Mouse (Mus musculus) embryonic facial prominence, embryonic 13.5 days (tissue): ENCODE data around the gene D1Ertd622e. TPM values are rescaled to one million over a fixed set of nuclear protein-coding genes. Genes with fewer than 3 reads are reported as not detected.

Experiments used
- ATAC-seq: fragments of 200-750 bp; cut with Nextera tagmentation; 2 replicates; pipeline ENCODE4 v1.8.0; 2017; ENCODE audit warnings: low read depth; ENCODE audit not compliant: insufficient number of reproducible peaks, insufficient read depth, low FRiP score, low TSS enrichment
- H3K27ac ChIP-seq: fragments of 300-500 bp; sonication (generic); 2 replicates; pipeline ENCODE4 v1.5.1; 2015; ENCODE audit warnings: moderate library complexity, mild to moderate bottlenecking, inconsistent platforms
- H3K27me3 ChIP-seq: fragments of 300-500 bp; sonication (generic); 2 replicates; pipeline ENCODE4 v1.6.1; 2015; ENCODE audit warnings: mild to moderate bottlenecking, inconsistent platforms
- H3K36me3 ChIP-seq: fragments of 300-500 bp; sonication (generic); 2 replicates; pipeline ENCODE4 v1.6.1; 2015; ENCODE audit warnings: mild to moderate bottlenecking, inconsistent platforms
- H3K4me1 ChIP-seq: fragments of 300-500 bp; sonication (generic); 2 replicates; pipeline ENCODE4 v1.6.1; 2015; ENCODE audit warnings: inconsistent platforms
- H3K4me2 ChIP-seq: fragments of 300-500 bp; sonication (generic); 2 replicates; pipeline ENCODE4 v1.6.1; 2015; ENCODE audit warnings: moderate library complexity, mild to moderate bottlenecking, inconsistent platforms
- H3K4me3 ChIP-seq: fragments of 300-500 bp; sonication (generic); 2 replicates; pipeline ENCODE4 v1.5.1; 2015; ENCODE audit warnings: mild to moderate bottlenecking, inconsistent platforms
- H3K9ac ChIP-seq: fragments of 300-500 bp; sonication (generic); 2 replicates; pipeline ENCODE4 v1.6.1; 2015; ENCODE audit warnings: mild to moderate bottlenecking, inconsistent platforms
- H3K9me3 ChIP-seq: fragments of 300-500 bp; sonication (generic); 2 replicates; pipeline ENCODE4 v1.6.1; 2016; ENCODE audit warnings: inconsistent platforms
- WGBS: fragments of 180-500 bp; shearing (Covaris S2); methylation state at CpG from one replicate; pipeline ENCODE4 v1.1.7; 2015; ENCODE audit warnings: mixed read lengths; 5-methylcytosine and 5-hydroxymethylcytosine counted together
- polyA plus RNA-seq: library from polyadenylated mRNA; unstranded; fragments of >200 nt; fragmentation: Nextera tagmentation; extraction: Ambion mirVana; gene quantifications from 2 replicates; pipeline ENCODE4 v1.2.1, GENCODE M21; 2015

Gene D1Ertd622e
- polyA plus RNA-seq, 1 experiment from 2014 or later, result 18.2 TPM

- 83% methylated on average over 11 of the region's 11 CpGs for WGBS
Observed at GRCm38 (mm10) chr1:97632545-97633256, 29.2 kb downstream of the D1Ertd622e start.

GRCm38 (mm10) chr1:97631843-97632470, 29.9 kb downstream of the D1Ertd622e start:
- Histone ChIP-seq H3K4me1 (no peaks in the 10 kb centered on the region), H3K9me3 (no peaks in the 10 kb centered on the region), H3K27me3 (no peaks in the 10 kb centered on the region), H3K9ac (no peak overlapping the region), H3K36me3 (no peaks in the 10 kb centered on the region), H3K27ac (no peak overlapping the region), H3K4me3 (no peak overlapping the region), H3K4me2 (no peak overlapping the region)
- 66% methylated on average over 5 of the region's 5 CpGs for WGBS
- ATAC-seq, result no peak

More at GRCm38 (mm10) chr1:97632545-97633256, 29.2 kb downstream of the D1Ertd622e start:
- no peak overlapping the region for H3K4me3 ChIP-seq
- no peak for ATAC-seq
- H3K4me1 ChIP-seq, result no peaks in the 10 kb centered on the region
- no peaks in the 10 kb centered on the region for H3K27me3 ChIP-seq
- H3K9ac ChIP-seq, result no peak overlapping the region
- no peak overlapping the region for H3K27ac ChIP-seq
- H3K4me2 ChIP-seq, result no peak overlapping the region
- no peaks in the 10 kb centered on the region for H3K36me3 ChIP-seq
- H3K9me3 ChIP-seq, result no peaks in the 10 kb centered on the region

GRCm38 (mm10) chr1:97630146-97630545, 31.7 kb downstream of the D1Ertd622e start:
- H3K27ac ChIP-seq, result no peak overlapping the region
- no peak for ATAC-seq
- 75% methylated on average over 5 of the region's 5 CpGs for WGBS

GRCm38 (mm10) chr1:97628859-97629258, 33.0 kb downstream of the D1Ertd622e start:
- no peak overlapping the region for H3K4me2 ChIP-seq
- H3K27ac ChIP-seq, result no peak overlapping the region
- H3K4me1 ChIP-seq, result no peaks in the 10 kb centered on the region
- 85% methylated on average over 7 of the region's 7 CpGs for WGBS
- H3K36me3 ChIP-seq, result no peaks in the 10 kb centered on the region
- no peak overlapping the region for H3K9ac ChIP-seq
- H3K9me3 ChIP-seq, result no peaks in the 10 kb centered on the region
- ATAC-seq, result no peak
- H3K27me3 ChIP-seq, result no peaks in the 10 kb centered on the region
- no peak overlapping the region for H3K4me3 ChIP-seq

More at GRCm38 (mm10) chr1:97630146-97630545, 31.7 kb downstream of the D1Ertd622e start:
- Histone ChIP-seq H3K36me3 (no peaks in the 10 kb centered on the region), H3K9ac (no peak overlapping the region), H3K27me3 (no peaks in the 10 kb centered on the region), H3K9me3 (no peaks in the 10 kb centered on the region), H3K4me2 (no peak overlapping the region), H3K4me3 (no peak overlapping the region), H3K4me1 (no peaks in the 10 kb centered on the region)

- Histone ChIP-seq H3K9ac (no peak overlapping the region), H3K27ac (no peak overlapping the region), H3K4me1 (no peaks in the 10 kb centered on the region), H3K4me2 (no peak overlapping the region), H3K27me3 (no peaks in the 10 kb centered on the region), H3K4me3 (no peak overlapping the region), H3K36me3 (no peaks in the 10 kb centered on the region), H3K9me3 (no peaks in the 10 kb centered on the region)
- ATAC-seq, result no peak
- 72% methylated on average over 8 of the region's 8 CpGs for WGBS
Observed at GRCm38 (mm10) chr1:97628016-97628415, 33.9 kb downstream of the D1Ertd622e start.

- no peaks in the 10 kb centered on the region for H3K27me3 ChIP-seq
- no peak for ATAC-seq
- 67% methylated on average over 6 of the region's 6 CpGs for WGBS
Observed at GRCm38 (mm10) chr1:97625427-97625826, 36.4 kb downstream of the D1Ertd622e start.

GRCm38 (mm10) chr1:97624386-97624785, 37.5 kb downstream of the D1Ertd622e start:
- 34% methylated on average over 2 of the region's 2 CpGs for WGBS
- ATAC-seq, result no peak
- no peaks in the 10 kb centered on the region for H3K36me3 ChIP-seq
- H3K9me3 ChIP-seq, result no peaks in the 10 kb centered on the region
- H3K27ac ChIP-seq, result no peak overlapping the region
- H3K4me3 ChIP-seq, result no peak overlapping the region
- H3K4me1 ChIP-seq, result no peaks in the 10 kb centered on the region
- H3K4me2 ChIP-seq, result no peak overlapping the region
- H3K27me3 ChIP-seq, result no peaks in the 10 kb centered on the region
- no peak overlapping the region for H3K9ac ChIP-seq

More at GRCm38 (mm10) chr1:97625427-97625826, 36.4 kb downstream of the D1Ertd622e start:
- H3K4me2 ChIP-seq, result no peak overlapping the region
- no peaks in the 10 kb centered on the region for H3K4me1 ChIP-seq
- H3K4me3 ChIP-seq, result no peak overlapping the region
- H3K27ac ChIP-seq, result no peak overlapping the region
- H3K9ac ChIP-seq, result no peak overlapping the region
- no peaks in the 10 kb centered on the region for H3K36me3 ChIP-seq
- no peaks in the 10 kb centered on the region for H3K9me3 ChIP-seq

- H3K27ac ChIP-seq, result no peak overlapping the region
- no peaks in the 10 kb centered on the region for H3K27me3 ChIP-seq
- H3K9ac ChIP-seq, result no peak overlapping the region
- ATAC-seq, result no peak
- 11% methylated on average over 1 of the region's 1 CpGs for WGBS
- no peaks in the 10 kb centered on the region for H3K36me3 ChIP-seq
- H3K4me3 ChIP-seq, result no peak overlapping the region
- H3K4me2 ChIP-seq, result no peak overlapping the region
- H3K4me1 ChIP-seq, result no peaks in the 10 kb centered on the region
- no peaks in the 10 kb centered on the region for H3K9me3 ChIP-seq
Observed at GRCm38 (mm10) chr1:97623214-97623856, 38.5 kb downstream of the D1Ertd622e start.

- no peak overlapping the region for H3K27ac ChIP-seq
- H3K27me3 ChIP-seq, result no peaks in the 10 kb centered on the region
- ATAC-seq, result no peak
- no peak overlapping the region for H3K4me3 ChIP-seq
- H3K9ac ChIP-seq, result no peak overlapping the region
- H3K9me3 ChIP-seq, result no peaks in the 10 kb centered on the region
- WGBS, result 26% methylated on average over 5 of the region's 5 CpGs
- H3K36me3 ChIP-seq, result no peaks in the 10 kb centered on the region
- no peak overlapping the region for H3K4me2 ChIP-seq
- no peaks in the 10 kb centered on the region for H3K4me1 ChIP-seq
Observed at GRCm38 (mm10) chr1:97622574-97623208, 39.2 kb downstream of the D1Ertd622e start.

GRCm38 (mm10) chr1:97619621-97620320, 42.1 kb downstream of the D1Ertd622e start:
- Histone ChIP-seq H3K4me3 (no peak overlapping the region), H3K9me3 (no peaks in the 10 kb centered on the region), H3K36me3 (no peaks in the 10 kb centered on the region), H3K27ac (no peak overlapping the region), H3K9ac (no peak overlapping the region), H3K4me2 (no peak overlapping the region), H3K4me1 (peaks cover 7% of the 10 kb centered on the region; the same call in 1 of the 2 replicates), H3K27me3 (no peaks in the 10 kb centered on the region; the same call in 1 of the 2 replicates)
- 81% methylated on average over 8 of the region's 8 CpGs for WGBS
- no peak for ATAC-seq

GRCm38 (mm10) chr1:97615525-97615924, 46.3 kb downstream of the D1Ertd622e start:
- Histone ChIP-seq H3K9me3 (no peaks in the 10 kb centered on the region), H3K4me2 (no peak overlapping the region), H3K4me3 (no peak overlapping the region), H3K36me3 (no peaks in the 10 kb centered on the region), H3K27me3 (peaks cover 2% of the 10 kb centered on the region; the same call in 1 of the 2 replicates), H3K9ac (no peak overlapping the region), H3K27ac (no peak overlapping the region), H3K4me1 (peaks cover 7% of the 10 kb centered on the region; the same call in 1 of the 2 replicates)
- ATAC-seq, result no peak
- WGBS, result 86% methylated on average over 1 of the region's 1 CpGs
